Mouse (Mus musculus): ENCODE data around the gene Emg1. TPM values are rescaled to one million over a fixed set of nuclear protein-coding genes. Genes with fewer than 3 reads are reported as not detected.
"Not testable (repeated sequence)": the region's sequence is repeated elsewhere in the genome, so short reads cannot be mapped to it uniquely, and the experiment has no call there.

Emg1 gene
- polyA plus RNA-seq, 1 experiment from 2014 or later = 107 TPM

DNA sequence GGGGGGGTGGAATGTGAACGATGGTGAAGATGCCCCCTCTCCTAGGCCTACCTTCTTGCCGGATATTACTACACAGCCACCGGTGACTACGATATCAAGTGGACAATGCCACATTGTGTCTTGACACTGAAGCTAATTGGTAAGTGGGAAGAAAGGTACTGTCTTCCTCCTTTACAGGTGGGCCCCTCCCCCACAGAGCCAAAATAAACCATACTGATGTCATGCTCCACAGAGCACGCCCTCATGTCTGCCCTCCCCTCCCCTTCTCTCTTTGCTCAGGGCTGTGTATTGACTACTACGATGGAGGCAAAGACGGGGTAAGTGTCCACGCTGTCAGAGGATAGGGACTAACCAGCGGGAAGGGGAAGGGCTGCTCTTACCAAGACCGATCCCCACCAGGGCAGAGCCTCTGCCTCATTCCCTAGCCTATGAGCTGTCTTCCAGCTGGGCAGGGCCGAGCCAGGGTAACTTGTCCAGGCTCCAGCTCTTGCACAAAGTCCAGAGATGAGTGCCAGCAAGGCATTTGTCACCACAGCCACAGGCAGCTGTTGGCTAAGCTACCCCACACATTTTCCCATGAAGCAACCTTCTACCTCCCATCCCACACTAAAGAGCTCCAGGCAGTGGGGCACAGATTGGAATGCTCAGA is 11.9 kb downstream of the Emg1 start:
- Histone ChIP-seq H3K9me3 (no peaks in the 10 kb centered on the region), H3K36me3 (replicated peaks) (peaks cover 27% of the 10 kb centered on the region), H3K9ac (no peak overlapping the region), H3K4me1 (no peaks in the 10 kb centered on the region), H3K27me3 (replicated peaks) (no peaks in the 10 kb centered on the region), H3K27ac (no peak overlapping the region), H3K4me3 (no peak overlapping the region), H3K4me2 (no peak overlapping the region)
- WGBS = 85% methylated on average over 11 of the region's 11 CpGs
- ATAC-seq (replicated peaks) = 0 out of 2 replicates have a peak, but pooled peaks have one; percentile 15

GRCm38 (mm10) chr6:124699366-124699765 is 12.6 kb downstream of the Emg1 start:
- Histone ChIP-seq H3K36me3 (replicated peaks) (peaks cover 20% of the 10 kb centered on the region), H3K4me2 (no peak overlapping the region), H3K9me3 (no peaks in the 10 kb centered on the region), H3K27me3 (replicated peaks) (no peaks in the 10 kb centered on the region), H3K4me3 (no peak overlapping the region), H3K27ac (no peak overlapping the region), H3K4me1 (no peaks in the 10 kb centered on the region), H3K9ac (no peak overlapping the region)
- 90% methylated on average over 4 of the region's 4 CpGs for WGBS
- no peak for ATAC-seq (replicated peaks)

GRCm38 (mm10) chr6:124698751-124699150 is 13.2 kb downstream of the Emg1 start:
- Histone ChIP-seq H3K27me3 (replicated peaks) (no peaks in the 10 kb centered on the region), H3K4me3 (no peak overlapping the region), H3K36me3 (replicated peaks) (peaks cover 16% of the 10 kb centered on the region), H3K4me1 (no peaks in the 10 kb centered on the region), H3K9ac (no peak overlapping the region), H3K9me3 (no peaks in the 10 kb centered on the region), H3K27ac (no peak overlapping the region), H3K4me2 (no peak overlapping the region)
- ATAC-seq (replicated peaks) = no peak
- WGBS = 91% methylated on average over 6 of the region's 6 CpGs

- H3K9ac ChIP-seq = no peak overlapping the region
- ATAC-seq (replicated peaks) = no peak
- H3K27me3 ChIP-seq (replicated peaks) = no peaks in the 10 kb centered on the region
- no peak overlapping the region for H3K4me3 ChIP-seq
- no peaks in the 10 kb centered on the region for H3K4me1 ChIP-seq
- H3K27ac ChIP-seq = no peak overlapping the region
- H3K36me3 ChIP-seq (replicated peaks) = no peaks in the 10 kb centered on the region; the same call in 1 of the 2 replicates
- WGBS = 94% methylated on average over 7 of the region's 7 CpGs
- H3K9me3 ChIP-seq = no peaks in the 10 kb centered on the region
- no peak overlapping the region for H3K4me2 ChIP-seq
Observed at GRCm38 (mm10) chr6:124696441-124697150, 15.4 kb downstream of the Emg1 start.

GRCm38 (mm10) chr6:124694166-124694955 is 17.6 kb downstream of the Emg1 start:
- no peak overlapping the region for H3K4me3 ChIP-seq
- no peaks in the 10 kb centered on the region for H3K4me1 ChIP-seq
- WGBS = 76% methylated on average over 15 of the region's 15 CpGs
- ATAC-seq (replicated peaks) = peak; percentile 61; the same call in 1 of the 2 replicates
- no peak overlapping the region for H3K4me2 ChIP-seq
- no peaks in the 10 kb centered on the region for H3K27me3 ChIP-seq (replicated peaks)
- H3K9me3 ChIP-seq = no peaks in the 10 kb centered on the region
- H3K36me3 ChIP-seq (replicated peaks) = no peaks in the 10 kb centered on the region
- H3K9ac ChIP-seq = no peak overlapping the region
- H3K27ac ChIP-seq = peak overlapping the region; percentile 36; the same call in 1 of the 2 replicates

DNA sequence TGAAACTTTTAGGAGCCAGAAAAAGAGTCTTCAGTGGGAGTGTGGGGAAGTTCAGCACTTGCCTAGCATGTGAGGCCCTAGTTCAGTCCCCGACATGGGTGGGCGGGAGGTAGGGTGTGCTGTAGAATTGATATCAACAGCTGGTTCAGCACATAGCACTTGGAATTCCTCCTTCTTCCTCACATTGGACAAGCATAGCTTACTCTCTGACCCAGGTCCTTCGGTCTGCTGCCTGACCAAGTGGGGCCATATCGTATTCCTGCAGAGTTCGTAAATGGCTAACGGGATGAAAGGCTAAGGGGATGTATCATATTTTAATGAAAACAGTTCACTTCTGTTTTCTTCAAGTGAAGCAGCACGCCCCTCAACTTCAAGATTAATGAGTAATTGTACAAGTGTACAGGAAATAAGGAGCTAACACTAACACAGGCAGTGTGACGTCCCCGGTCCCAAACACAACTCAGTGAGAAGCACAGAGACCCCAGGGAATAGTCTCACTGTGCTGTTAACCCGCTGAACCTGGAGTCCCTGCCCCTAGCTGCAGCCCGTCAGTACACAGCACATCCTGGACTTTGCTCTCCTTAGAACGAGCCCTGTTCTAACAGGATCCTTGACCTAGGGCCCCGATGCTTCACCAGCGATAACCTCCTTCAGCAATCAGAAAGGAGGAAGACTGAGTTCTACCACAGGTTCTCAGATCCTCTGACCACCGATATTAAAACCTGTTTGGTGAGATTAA is 18.6 kb downstream of the Emg1 start:
- 83% methylated on average over 15 of the region's 15 CpGs for WGBS
- Histone ChIP-seq H3K4me3 (no peak overlapping the region), H3K9me3 (no peaks in the 10 kb centered on the region), H3K4me2 (no peak overlapping the region), H3K9ac (no peak overlapping the region), H3K27me3 (replicated peaks) (no peaks in the 10 kb centered on the region), H3K36me3 (replicated peaks) (no peaks in the 10 kb centered on the region), H3K4me1 (no peaks in the 10 kb centered on the region), H3K27ac (no peak overlapping the region)
- ATAC-seq (replicated peaks) = no peak

- ATAC-seq (replicated peaks) = no peak
- Histone ChIP-seq H3K9me3 (no peaks in the 10 kb centered on the region), H3K36me3 (replicated peaks) (no peaks in the 10 kb centered on the region), H3K4me2 (no peak overlapping the region), H3K27me3 (replicated peaks) (no peaks in the 10 kb centered on the region), H3K9ac (no peak overlapping the region), H3K27ac (no peak overlapping the region), H3K4me1 (no peaks in the 10 kb centered on the region), H3K4me3 (no peak overlapping the region)
- 95% methylated on average over 3 of the region's 3 CpGs for WGBS
Observed at GRCm38 (mm10) chr6:124690517-124690916, 21.5 kb downstream of the Emg1 start.

GRCm38 (mm10) chr6:124689011-124689410 is 23.0 kb downstream of the Emg1 start:
- no peak overlapping the region for H3K9ac ChIP-seq
- H3K36me3 ChIP-seq (replicated peaks) = no peaks in the 10 kb centered on the region
- WGBS = 95% methylated on average over 3 of the region's 3 CpGs
- no peak overlapping the region for H3K4me2 ChIP-seq
- no peak overlapping the region for H3K27ac ChIP-seq
- no peak overlapping the region for H3K4me3 ChIP-seq
- no peak for ATAC-seq (replicated peaks)
- no peaks in the 10 kb centered on the region for H3K4me1 ChIP-seq
- H3K9me3 ChIP-seq = no peaks in the 10 kb centered on the region
- H3K27me3 ChIP-seq (replicated peaks) = no peaks in the 10 kb centered on the region

GRCm38 (mm10) chr6:124688151-124688758 is 23.7 kb downstream of the Emg1 start:
- H3K27ac ChIP-seq = no peak overlapping the region
- no peak overlapping the region for H3K4me2 ChIP-seq
- no peak overlapping the region for H3K9ac ChIP-seq
- no peaks in the 10 kb centered on the region for H3K36me3 ChIP-seq (replicated peaks)
- WGBS = 86% methylated on average over 8 of the region's 8 CpGs
- no peak for ATAC-seq (replicated peaks)
- H3K4me3 ChIP-seq = no peak overlapping the region
- H3K27me3 ChIP-seq (replicated peaks) = no peaks in the 10 kb centered on the region
- H3K9me3 ChIP-seq = no peaks in the 10 kb centered on the region
- H3K4me1 ChIP-seq = no peaks in the 10 kb centered on the region

GRCm38 (mm10) chr6:124686644-124687043 is 25.3 kb downstream of the Emg1 start:
- not testable (repeated sequence) for H3K4me3 ChIP-seq; H3K9ac ChIP-seq; H3K27ac ChIP-seq; H3K4me1 ChIP-seq; H3K36me3 ChIP-seq (replicated peaks); ATAC-seq (replicated peaks); H3K9me3 ChIP-seq; H3K27me3 ChIP-seq (replicated peaks); H3K4me2 ChIP-seq
- WGBS = 61% methylated on average over 1 of the region's 1 CpGs

GRCm38 (mm10) chr6:124685606-124686386 is 26.2 kb downstream of the Emg1 start:
- Histone ChIP-seq H3K27me3 (replicated peaks) (no peaks in the 10 kb centered on the region), H3K4me3 (no peak overlapping the region), H3K36me3 (replicated peaks) (no peaks in the 10 kb centered on the region), H3K27ac (no peak overlapping the region), H3K9ac (no peak overlapping the region), H3K4me1 (no peaks in the 10 kb centered on the region), H3K9me3 (no peaks in the 10 kb centered on the region), H3K4me2 (no peak overlapping the region)
- WGBS = 88% methylated on average over 12 of the region's 12 CpGs
- ATAC-seq (replicated peaks) = no peak
